Mouse (Mus musculus) left cerebral cortex, postnatal 10 days (tissue): ENCODE measurements at regions not wholly inside any gene's neighbourhood (a gene's known extent, or its start where the extent isn't known, plus 50 kb on each side); places are given as distances from the start of the nearest gene placed in this dataset.

Source experiments
- DNase-seq, 2 experiments: peaks; one replicate each; pipeline ENCODE4 v3.0.0; 2021 to 2022; ENCODE audit warnings: low spot score in 2 of 2, mixed read lengths in 1 of 2; ENCODE audit errors: extremely low spot score in 1 of 2
- intact Hi-C: fragments of 180-260 bp; cut with DNase I; formaldehyde crosslinking; loops from one replicate; pipeline ENCODE4 v1.15.1; 2025

GRCm38 (mm10) chr15:62249436-62249835 is 1326.6 kb upstream of the A1bg start:
- intact Hi-C loops, result no loop called here
- no peak for DNase-seq

- no peak for DNase-seq
- intact Hi-C loops, result no loop called here
Observed at GRCm38 (mm10) chr15:62246561-62247079, 1323.8 kb upstream of the A1bg start.

- intact Hi-C loops, result no loop called here
- no peak for DNase-seq
Observed at GRCm38 (mm10) chr15:62245237-62245636, 1322.4 kb upstream of the A1bg start.

GRCm38 (mm10) chr15:62244819-62245218 is 1322.0 kb upstream of the A1bg start:
- intact Hi-C loops, result no loop called here
- no peak for DNase-seq

- intact Hi-C loops, result no loop called here
- DNase-seq, result no peak
Observed at GRCm38 (mm10) chr15:62240031-62240430, 1317.2 kb upstream of the A1bg start.

- no peak for DNase-seq
- intact Hi-C loops, result no loop called here
Observed at GRCm38 (mm10) chr15:62238503-62239045, 1315.8 kb upstream of the A1bg start.

GRCm38 (mm10) chr15:62236056-62236455 is 1313.2 kb upstream of the A1bg start:
- intact Hi-C loops, result no loop called here
- no peak for DNase-seq

- DNase-seq, result no peak
- intact Hi-C loops, result no loop called here
Observed at GRCm38 (mm10) chr15:62234182-62234760, 1311.5 kb upstream of the A1bg start.

- intact Hi-C loops, result no loop called here
- DNase-seq, result no peak
Observed at GRCm38 (mm10) chr15:62233154-62233553, 1310.3 kb upstream of the A1bg start.

GRCm38 (mm10) chr15:62231709-62232108 is 1308.9 kb upstream of the A1bg start:
- intact Hi-C loops, result no loop called here
- DNase-seq, result no peak

- no peak for DNase-seq
Observed at GRCm38 (mm10) chr15:62230773-62231172, 1308.0 kb upstream of the A1bg start.

GRCm38 (mm10) chr15:62229491-62230283 is 1306.9 kb upstream of the A1bg start:
- no peak for DNase-seq
- intact Hi-C loops, result no loop called here

More at GRCm38 (mm10) chr15:62230773-62231172, 1308.0 kb upstream of the A1bg start:
- intact Hi-C loops, result no loop called here

- no peak for DNase-seq
- intact Hi-C loops, result no loop called here
Observed at GRCm38 (mm10) chr15:62229023-62229422, 1306.2 kb upstream of the A1bg start.

GRCm38 (mm10) chr15:62224798-62225197 is 1302.0 kb upstream of the A1bg start:
- DNase-seq, result no peak
- intact Hi-C loops, result no loop called here

GRCm38 (mm10) chr15:62224191-62224590 is 1301.4 kb upstream of the A1bg start:
- intact Hi-C loops, result no loop called here
- no peak for DNase-seq

- DNase-seq, result no peak
- intact Hi-C loops, result no loop called here
Observed at GRCm38 (mm10) chr15:62223156-62223840, 1300.5 kb upstream of the A1bg start.

GRCm38 (mm10) chr15:62222731-62223130 is 1299.9 kb upstream of the A1bg start:
- DNase-seq, result no peak
- intact Hi-C loops, result no loop called here

GRCm38 (mm10) chr15:62222201-62222600 is 1299.4 kb upstream of the A1bg start:
- DNase-seq, result no peak
- intact Hi-C loops, result no loop called here

GRCm38 (mm10) chr15:62221024-62221819 is 1298.4 kb upstream of the A1bg start:
- intact Hi-C loops, result no loop called here
- DNase-seq, result no peak
